Mouse (Mus musculus): ENCODE results near the gene Psg22.
"Not testable (repeated sequence)": the region's sequence is repeated elsewhere in the genome, so short reads cannot be mapped to it uniquely, and the experiment has no call there.

Gene Psg22

DNA sequence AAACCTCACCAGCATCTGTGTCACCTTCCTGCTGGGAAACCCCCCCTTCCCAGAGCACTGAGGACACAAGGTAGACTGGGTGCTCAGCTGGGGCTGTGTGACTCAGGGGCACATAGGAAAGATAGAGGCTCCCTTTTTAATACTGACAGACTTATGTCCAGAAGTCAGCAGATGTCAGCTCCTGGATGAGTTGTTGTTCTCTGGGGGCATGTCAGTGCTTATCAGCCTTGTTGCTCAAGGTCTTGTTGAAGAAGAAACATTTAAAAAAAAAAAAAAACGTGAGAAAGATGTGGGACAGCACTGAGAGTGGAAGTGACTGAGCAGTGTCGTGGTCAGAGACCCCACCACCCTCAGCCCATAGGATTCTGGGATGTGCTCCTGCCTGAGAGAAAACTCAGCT is at the start of gene Psg22:
Gene Psg22 (plus strand): TSS at position 301 of the 400 bp plus-strand sequence.
- DNase-seq (ENCODE audit: low spot score in 2 of 2) = no peak

GRCm38 (mm10) chr7:18679772-18680171 is 38.1 kb upstream of the Psg22 start:
- DNase-seq (ENCODE audit: low spot score in 2 of 2) = no peak

GRCm38 (mm10) chr7:18685586-18685985 is 32.3 kb upstream of the Psg22 start:
- DNase-seq (ENCODE audit: low spot score in 2 of 2) = no peak

DNA sequence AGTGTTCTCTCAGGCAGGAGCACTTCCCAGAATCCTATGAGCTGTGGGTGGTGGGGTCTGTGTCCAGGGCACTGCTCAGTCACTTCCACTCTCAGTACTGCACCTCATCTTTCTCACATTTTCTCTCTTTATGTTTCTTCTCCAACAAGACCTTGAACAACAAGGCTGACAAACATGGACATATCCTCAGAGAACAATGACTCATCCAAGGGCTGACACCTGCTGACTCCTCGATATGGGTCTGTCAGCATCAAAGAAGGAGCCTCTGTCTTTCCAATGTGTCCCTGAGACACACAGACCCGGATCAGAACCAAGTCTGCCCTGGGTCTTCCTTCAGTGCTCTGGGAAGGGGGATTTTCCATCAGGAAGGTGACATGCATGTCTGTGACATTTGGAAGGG is 31.8 kb upstream of the Psg22 start, which contains the start of gene Psg20:
Gene Psg20 (minus strand): TSS at position 101 of the 400 bp plus-strand sequence.
- no peak for DNase-seq (ENCODE audit: low spot score in 2 of 2)

GRCm38 (mm10) chr7:18710331-18710730 is 7.6 kb upstream of the Psg22 start:
- DNase-seq (ENCODE audit: low spot score in 2 of 2) = not testable (repeated sequence)

- DNase-seq (ENCODE audit: low spot score in 2 of 2) = no peak
Observed at GRCm38 (mm10) chr7:18710846-18711245, 7.0 kb upstream of the Psg22 start.

- no peak for DNase-seq (ENCODE audit: low spot score in 2 of 2)
Observed at GRCm38 (mm10) chr7:18715546-18715945, 2.3 kb upstream of the Psg22 start.

DNA sequence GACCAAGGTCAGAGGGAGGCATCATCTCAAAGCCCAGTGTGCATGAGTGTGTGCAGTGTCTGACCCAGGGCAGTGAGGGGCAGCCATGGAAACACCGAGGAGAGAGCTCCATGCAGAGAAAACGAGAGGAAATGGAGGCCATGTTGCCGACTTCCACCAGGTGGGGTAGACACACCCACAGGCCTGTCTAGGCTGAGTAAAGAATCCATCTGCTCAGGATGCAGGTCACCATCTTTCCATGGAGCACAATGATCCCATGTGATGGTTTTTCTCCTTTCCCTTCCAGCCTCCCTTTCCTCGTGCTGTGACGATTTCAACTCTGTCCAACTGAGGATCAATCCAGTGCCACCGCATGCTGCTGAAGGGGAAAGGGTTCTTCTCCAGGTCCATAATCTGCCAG is 6.1 kb downstream of the Psg22 start:
- no peak for DNase-seq (ENCODE audit: low spot score in 2 of 2)

GRCm38 (mm10) chr7:18725931-18726330 is 8.0 kb downstream of the Psg22 start:
- DNase-seq (ENCODE audit: low spot score in 2 of 2) = not testable (repeated sequence)

GRCm38 (mm10) chr7:18728391-18728790 is 10.5 kb downstream of the Psg22 start:
- DNase-seq (ENCODE audit: low spot score in 2 of 2) = no peak

DNA sequence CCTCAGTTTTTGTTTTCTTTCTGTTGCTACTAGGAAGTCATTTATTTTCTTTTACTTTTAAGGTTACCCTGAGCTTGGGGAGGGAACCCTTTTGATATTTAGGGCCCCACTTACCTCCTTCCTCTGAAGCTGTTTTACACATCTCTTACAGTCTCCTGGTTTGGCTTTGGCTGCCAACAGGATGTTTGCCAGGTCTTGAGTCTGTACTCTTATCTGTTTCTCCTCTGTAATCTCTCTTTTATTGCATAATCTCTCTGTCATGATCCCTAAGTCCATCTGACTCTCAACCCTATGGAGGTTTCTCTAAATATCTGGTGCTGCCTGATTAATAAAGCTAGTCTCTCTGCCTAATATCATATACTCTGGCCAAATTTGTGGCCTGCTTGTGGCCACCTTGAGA is 15.2 kb downstream of the Psg22 start:
- DNase-seq (ENCODE audit: low spot score in 2 of 2) = no peak

DNA sequence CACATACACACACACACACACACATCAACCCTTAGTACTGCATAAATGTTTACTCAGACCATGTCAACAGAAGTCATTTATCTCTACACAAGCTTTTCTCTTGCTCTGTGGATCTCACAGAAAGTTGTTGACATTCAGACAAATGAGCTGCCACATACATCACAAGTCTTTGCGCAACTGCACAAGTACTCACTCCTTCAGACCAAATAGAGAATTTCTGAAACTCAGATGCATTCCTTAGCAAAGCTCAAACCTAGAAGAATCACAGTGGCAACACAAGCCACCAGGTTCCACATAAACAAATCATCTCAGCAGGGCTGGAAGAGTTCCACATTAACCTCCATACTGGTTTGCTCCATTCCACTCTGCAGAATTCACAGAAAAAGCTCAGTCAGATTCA is 16.6 kb downstream of the Psg22 start:
- DNase-seq (ENCODE audit: low spot score in 2 of 2) = no peak

GRCm38 (mm10) chr7:18746189-18746860 is 28.4 kb downstream of the Psg22 start:
- no peak for DNase-seq (ENCODE audit: low spot score in 2 of 2)

DNA sequence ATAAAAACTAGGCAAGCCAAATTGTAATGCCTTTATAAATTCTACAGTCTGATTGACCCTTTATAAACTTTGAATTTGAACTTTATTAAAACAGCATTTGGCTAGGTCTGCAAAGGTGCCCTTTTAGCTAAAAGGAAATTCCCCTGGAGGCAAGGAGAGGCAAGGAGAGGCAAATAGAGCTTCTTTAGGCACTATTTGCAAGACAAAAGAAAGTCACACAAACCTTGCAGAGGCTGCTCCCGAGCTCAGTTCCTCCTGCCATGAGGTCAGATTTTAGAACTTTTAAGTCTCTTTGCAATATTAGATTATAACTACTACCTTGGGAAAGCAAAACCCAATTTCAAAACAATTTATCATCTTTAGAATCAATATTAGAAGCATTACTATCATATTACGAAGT is 29.5 kb downstream of the Psg22 start:
- DNase-seq (ENCODE audit: low spot score in 2 of 2) = not testable (repeated sequence)

DNA sequence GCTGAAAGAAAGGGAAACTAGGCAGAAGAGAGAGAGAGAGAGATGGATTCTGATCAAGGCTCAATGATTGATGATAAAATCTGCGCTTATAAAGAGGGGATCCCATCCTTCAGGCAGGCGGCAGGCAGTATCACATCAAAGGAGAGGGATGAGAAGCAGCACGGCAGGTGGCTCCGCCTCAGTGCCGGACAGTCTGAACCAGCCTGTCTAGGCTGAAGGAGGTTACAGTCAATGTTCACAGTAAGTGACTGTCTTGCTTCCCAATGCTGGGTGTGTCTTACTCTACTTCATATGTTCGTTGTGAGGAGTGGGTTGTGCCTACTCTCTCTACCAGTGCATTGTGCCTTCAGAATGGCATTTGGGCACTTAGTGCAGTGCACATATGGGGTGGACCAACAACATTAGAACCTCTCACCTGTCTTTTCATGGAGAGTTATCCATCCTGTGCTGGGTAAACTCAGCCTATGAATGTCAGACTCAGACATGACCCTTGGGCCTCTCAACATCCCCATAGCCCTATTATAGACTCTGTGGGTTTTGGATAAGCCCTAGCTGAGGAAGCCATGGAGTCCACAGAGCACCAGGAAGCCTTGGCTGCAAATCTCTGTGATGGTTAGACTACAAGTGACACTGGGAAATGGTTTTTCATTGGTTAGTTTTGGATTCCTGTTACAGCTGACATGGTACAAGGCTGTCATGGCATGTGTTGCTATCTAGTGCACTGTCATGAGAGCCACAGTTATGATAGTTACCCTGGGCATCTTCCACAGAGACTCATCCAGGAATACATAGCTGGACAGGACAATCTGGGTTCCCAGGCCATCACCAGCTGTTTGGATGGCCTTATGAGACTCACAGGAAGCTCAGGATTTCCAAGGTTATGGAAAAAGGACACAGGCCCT is 31.4 kb downstream of the Psg22 start:
- DNase-seq (ENCODE audit: low spot score in 2 of 2) = no peak

DNA sequence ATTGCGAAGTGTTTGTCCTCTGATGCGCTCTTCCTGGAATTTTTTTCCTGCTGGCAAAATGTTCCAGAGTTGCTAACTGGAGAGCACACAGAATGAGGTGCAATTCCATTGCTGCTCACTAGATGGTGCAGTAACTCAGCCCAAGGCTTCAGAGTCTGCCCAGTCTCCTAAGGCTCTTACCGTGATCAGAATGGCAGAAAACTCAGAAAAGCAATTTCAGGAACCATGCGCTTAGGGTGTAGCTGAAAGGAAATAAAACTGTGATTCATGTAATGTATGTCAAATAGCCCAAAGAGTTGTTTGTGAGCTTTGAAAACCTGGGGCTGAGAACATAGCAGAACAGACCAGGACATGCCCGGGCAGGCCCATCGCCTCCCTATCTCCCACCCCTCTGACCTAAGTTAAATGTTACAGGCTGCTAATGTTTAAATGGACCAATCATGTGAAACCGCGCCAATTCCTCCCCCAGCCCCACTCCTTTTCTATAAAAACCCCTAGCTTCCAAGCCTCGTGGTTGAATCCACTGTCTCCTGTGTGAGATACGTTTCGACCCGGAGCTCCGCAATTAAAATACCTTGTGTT is 32.1 kb downstream of the Psg22 start:
- peak; percentile 14 to 26 for DNase-seq (ENCODE audit: low spot score in 2 of 2)

DNA sequence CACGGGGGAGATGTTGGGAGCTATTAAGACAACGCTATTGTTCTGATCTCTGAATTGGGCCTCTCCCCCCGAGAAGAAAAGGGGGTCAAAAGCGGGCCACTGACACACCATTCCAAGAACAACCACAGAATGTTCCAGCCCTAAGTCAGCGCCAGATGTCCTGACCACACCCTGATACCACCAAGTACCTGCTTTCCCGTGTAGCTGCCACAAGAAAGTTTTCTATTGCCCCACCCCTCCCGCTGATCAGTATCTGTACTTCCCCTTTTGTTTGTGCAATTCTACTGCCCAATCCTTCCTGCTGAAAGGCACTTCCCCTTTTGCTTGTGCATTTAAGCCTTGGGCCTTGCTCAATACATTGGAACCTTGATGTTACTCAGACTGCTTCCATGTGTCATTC is 42.3 kb downstream of the Psg22 start:
- DNase-seq (ENCODE audit: low spot score in 2 of 2) = not testable (repeated sequence)

GRCm38 (mm10) chr7:18762885-18763284 is 45.0 kb downstream of the Psg22 start:
- DNase-seq (ENCODE audit: low spot score in 2 of 2) = not testable (repeated sequence)
